8 mouse cellular contexts compared by ENCODE assay signal in genomic region chr11:106193371-106194154, GRCm38 (mm10). TPM values are rescaled to one million over a fixed set of nuclear protein-coding genes. Genes with fewer than 3 reads are reported as not detected.
DNase-seq lines count a peak whose midpoint lies in the region; ATAC-seq and TF ChIP-seq lines count a peak whose summit lies in the region.

No protein-coding gene starts in this region.

- H3K9ac ChIP-seq in lung, postnatal 0 days (replicated peaks; ENCODE audit: low read depth), result peak overlapping the region; percentile 50

- H3K36me3 ChIP-seq in hindbrain, embryonic 10.5 days, result peaks cover 23% of the 10 kb centered on the region
- 0 out of 2 replicates have a peak, but pooled peaks cover 3% of the 10 kb centered on the region for H3K36me3 ChIP-seq in lung, postnatal 0 days (ENCODE audit: insufficient read depth, low read length)

- peaks cover 13% of the 10 kb centered on the region for H3K4me1 ChIP-seq in hindbrain, embryonic 10.5 days (replicated peaks)
- no peaks in the 10 kb centered on the region for H3K4me1 ChIP-seq in lung, postnatal 0 days (ENCODE audit: insufficient read depth, low read depth, low read length)

- H3K4me3 ChIP-seq in hindbrain, embryonic 10.5 days, result peak overlapping the region; percentile 81
- H3K4me3 ChIP-seq in lung, postnatal 0 days (ENCODE audit: low read depth, low read length), result peak overlapping the region; percentile 62

- H3K27ac ChIP-seq in hindbrain, embryonic 10.5 days, result peak overlapping the region; percentile 93
- H3K27ac ChIP-seq in lung, postnatal 0 days (ENCODE audit: low read length), result peak overlapping the region; percentile 88

- WGBS in hindbrain, embryonic 10.5 days, result under 1% methylated on average over 44 of the region's 44 CpGs
- WGBS in lung, postnatal 0 days, result 4% methylated on average over 44 of the region's 44 CpGs

- TF ChIP-seq EP300 in lung, postnatal 0 days (IDR thresholded peaks at IDR 0.05), result no peak

- H3K4me2 ChIP-seq in lung, postnatal 0 days (replicated peaks; ENCODE audit: low read depth, low read length), result peak overlapping the region; percentile 71

- peak; percentile 90 for DNase-seq in MEL-GATA-1-ER (ENCODE audit: extremely low read depth, low read depth)
- DNase-seq in cerebellum, adult 8-10 months, result peak; percentile 96
- peak; percentile 98 for DNase-seq in forelimb bud, embryonic 11.5 days (ENCODE audit: low read depth, low spot score)
- peak; percentile 99 for DNase-seq in hindbrain, embryonic 10.5 days (ENCODE audit: low spot score)
- DNase-seq in layer of hippocampus, adult 9-11 months, result peak; percentile 96
- DNase-seq in lung, postnatal 0 days (ENCODE audit: low spot score), result peak; percentile 100
- DNase-seq in ovary, postnatal 14 days (ENCODE audit: low spot score), result peak; percentile 93
- peak; percentile 98 for DNase-seq in thymus, postnatal 14 days

- no peaks in the 10 kb centered on the region for H3K27me3 ChIP-seq in hindbrain, embryonic 10.5 days (ENCODE audit: insufficient read depth, poor library complexity, severe bottlenecking)
- no peaks in the 10 kb centered on the region for H3K27me3 ChIP-seq in lung, postnatal 0 days (replicated peaks; ENCODE audit: insufficient read depth, low read length)

- H3K9me3 ChIP-seq in hindbrain, embryonic 10.5 days, result no peaks in the 10 kb centered on the region
- no peaks in the 10 kb centered on the region for H3K9me3 ChIP-seq in lung, postnatal 0 days (ENCODE audit: low read length)

- TF ChIP-seq CTCF in lung, postnatal 0 days (IDR thresholded peaks at IDR 0.05), result no peak; the same call in 1 of the 2 replicates

- ATAC-seq in lung, postnatal 0 days, result peak; percentile 98

RNA-seq across cellular contexts. Expression of gene Strada, which starts 8.4 kb away (rescaled TPM):
- polyA plus RNA-seq in hindbrain, embryonic 10.5 days (2016; fragmentation: Nextera tagmentation; extraction: Ambion mirVana), result 37.8 and 46.0 TPM in 2 replicates
- polyA plus RNA-seq in lung, postnatal 0 days (2015; fragmentation: Nextera tagmentation; extraction: Ambion mirVana), result 14.9 and 15.4 TPM in 2 replicates

RNA-seq across cellular contexts. Expression of gene Ccdc47, which starts 22.6 kb away (rescaled TPM):
- polyA plus RNA-seq in hindbrain, embryonic 10.5 days (2016; fragmentation: Nextera tagmentation; extraction: Ambion mirVana), result 57.7 and 69.0 TPM in 2 replicates
- polyA plus RNA-seq in lung, postnatal 0 days (2015; fragmentation: Nextera tagmentation; extraction: Ambion mirVana), result 67.7 and 71.1 TPM in 2 replicates

RNA-seq across cellular contexts. Expression of gene Ddx42, which starts 23.2 kb away (rescaled TPM):
- 85.6 and 98.1 TPM in 2 replicates for polyA plus RNA-seq in hindbrain, embryonic 10.5 days (2016; fragmentation: Nextera tagmentation; extraction: Ambion mirVana)
- 35.3 and 38.4 TPM in 2 replicates for polyA plus RNA-seq in lung, postnatal 0 days (2015; fragmentation: Nextera tagmentation; extraction: Ambion mirVana)

RNA-seq across cellular contexts. Expression of gene Limd2, which starts 32.9 kb away (rescaled TPM):
- polyA plus RNA-seq in hindbrain, embryonic 10.5 days (2016; fragmentation: Nextera tagmentation; extraction: Ambion mirVana), result 366 and 418 TPM in 2 replicates
- 225 and 226 TPM in 2 replicates for polyA plus RNA-seq in lung, postnatal 0 days (2015; fragmentation: Nextera tagmentation; extraction: Ambion mirVana)

RNA-seq across cellular contexts. Expression of gene Gm10840, which starts 32.9 kb away (rescaled TPM):
- polyA plus RNA-seq in hindbrain, embryonic 10.5 days (2016; fragmentation: Nextera tagmentation; extraction: Ambion mirVana), result 0.67 TPM in 1 of 2 replicates, not detected in the other
- polyA plus RNA-seq in lung, postnatal 0 days (2015; fragmentation: Nextera tagmentation; extraction: Ambion mirVana), result not detected in 2 replicates

Comparison
In these comparisons a context has a peak if more than half of its experiments do, and no peak if none do; other contexts are left out.
1. Peak in every context shown above with its lines: DNase-seq, ATAC-seq, H3K4me3 ChIP-seq and H3K27ac ChIP-seq.